Mouse (Mus musculus) small intestine, adult 2 months (tissue): ENCODE results near the gene Meox1. TPM values are rescaled to one million over a fixed set of nuclear protein-coding genes. Genes with fewer than 3 reads are reported as not detected.

Experiments used
- H3K27ac ChIP-seq: fragments of 200-500 bp; 2 replicates; pipeline ENCODE4 v1.5.1; 2012; ENCODE audit warnings: low read depth, low read length, control low read depth, inconsistent platforms; ENCODE audit not compliant: insufficient read depth
- H3K27me3 ChIP-seq: fragments of 200-500 bp; 2 replicates; pipeline ENCODE4 v1.6.1; 2012; ENCODE audit warnings: mild to moderate bottlenecking, moderate library complexity, low read length, inconsistent platforms; ENCODE audit not compliant: control insufficient read depth, insufficient read depth
- H3K36me3 ChIP-seq: fragments of 200-500 bp; 2 replicates; pipeline ENCODE4 v1.6.1; 2012; ENCODE audit warnings: mild to moderate bottlenecking, low read length, control low read depth, inconsistent platforms; ENCODE audit not compliant: control insufficient read depth, insufficient read depth
- H3K4me1 ChIP-seq: fragments of 200-500 bp; 2 replicates; pipeline ENCODE4 v1.6.1; 2012; ENCODE audit warnings: low read length, inconsistent platforms, mixed read lengths; ENCODE audit not compliant: control insufficient read depth, insufficient read depth, insufficient read length
- H3K4me3 ChIP-seq: fragments of 200-500 bp; 2 replicates; pipeline ENCODE4 v1.5.1; 2012; ENCODE audit warnings: low read depth, mild to moderate bottlenecking, control low read depth, inconsistent platforms, low read length, moderate library complexity
- CTCF ChIP-seq: fragments of 200-500 bp; IDR thresholded peaks from 2 replicates; pipeline ENCODE4 v1.5.1; 2012; ENCODE audit warnings: low read depth, mild to moderate bottlenecking, control low read depth, inconsistent platforms, low read length, moderate library complexity, mixed read lengths; ENCODE audit not compliant: insufficient replicate concordance, insufficient read length; ENCODE audit errors: extremely low read depth
- POLR2A ChIP-seq: fragments of 200-500 bp; IDR thresholded peaks from 2 replicates; pipeline ENCODE4 v1.6.1; 2012; ENCODE audit warnings: low read depth, mild to moderate bottlenecking, control low read depth, inconsistent platforms, low read length, moderate library complexity
- WGBS: fragments of 180-500 bp; shearing (Covaris S2); methylation state at CpG from one replicate; pipeline ENCODE4 v1.1.7; 2018; 5-methylcytosine and 5-hydroxymethylcytosine counted together
- polyA plus RNA-seq: library from polyadenylated mRNA; depleted of rRNA; stranded (reverse); fragments of >200 nt; gene quantifications from 2 replicates; pipeline ENCODE4 v1.2.3, GENCODE M21; 2012

Gene Meox1
- polyA plus RNA-seq, 1 experiment = 0.65 TPM

GRCm38 (mm10) chr11:101896546-101897361 lies 2.6 kb upstream of the Meox1 start:
- Histone ChIP-seq H3K4me3 (no peak overlapping the region), H3K27me3 (peaks cover 14% of the 10 kb centered on the region), H3K27ac (no peak overlapping the region), H3K4me1 (no peaks in the 10 kb centered on the region), H3K36me3 (no peaks in the 10 kb centered on the region)
- no peak for TF ChIP-seq CTCF
- 55% methylated on average over 13 of the region's 13 CpGs for WGBS

GRCm38 (mm10) chr11:101893560-101893959 lies 614 bp downstream of the Meox1 start:
- H3K27ac ChIP-seq = peak overlapping the region; percentile 14; the same call in 1 of the 2 replicates
- peaks cover 2% of the 10 kb centered on the region; the same call in 1 of the 2 replicates for H3K4me1 ChIP-seq
- H3K4me3 ChIP-seq = 0 out of 2 replicates have a peak overlapping the region, but pooled peaks have one; percentile 18
- TF ChIP-seq POLR2A = no peak
- peaks cover 20% of the 10 kb centered on the region for H3K27me3 ChIP-seq
- 51% methylated on average over 15 of the region's 15 CpGs for WGBS
- no peaks in the 10 kb centered on the region for H3K36me3 ChIP-seq

- Histone ChIP-seq H3K27me3 (peaks cover 20% of the 10 kb centered on the region), H3K4me3 (peak overlapping the region; percentile 16)
- 7% methylated on average over 11 of the region's 11 CpGs for WGBS
Observed at GRCm38 (mm10) chr11:101891451-101891850, 2.7 kb downstream of the Meox1 start.

GRCm38 (mm10) chr11:101889781-101890180 lies 4.4 kb downstream of the Meox1 start:
- WGBS = 12% methylated on average over 13 of the region's 13 CpGs
- H3K4me1 ChIP-seq = peaks cover 5% of the 10 kb centered on the region; the same call in 1 of the 2 replicates

More at GRCm38 (mm10) chr11:101891451-101891850, 2.7 kb downstream of the Meox1 start:
- Histone ChIP-seq H3K4me1 (peaks cover 3% of the 10 kb centered on the region; the same call in 1 of the 2 replicates), H3K27ac (no peak overlapping the region; the same call in 1 of the 2 replicates), H3K36me3 (no peaks in the 10 kb centered on the region)
- 0 out of 2 replicates have a peak, but pooled peaks have one; percentile 9 for TF ChIP-seq POLR2A
- no peak for TF ChIP-seq CTCF

GRCm38 (mm10) chr11:101888820-101889219 lies 5.4 kb downstream of the Meox1 start:
- peaks cover 5% of the 10 kb centered on the region; the same call in 1 of the 2 replicates for H3K4me1 ChIP-seq
- no peaks in the 10 kb centered on the region for H3K36me3 ChIP-seq
- H3K4me3 ChIP-seq = no peak overlapping the region
- no peak overlapping the region for H3K27ac ChIP-seq
- TF ChIP-seq CTCF = no peak
- no peak for TF ChIP-seq POLR2A
- 44% methylated on average over 6 of the region's 6 CpGs for WGBS
- peaks cover 15% of the 10 kb centered on the region for H3K27me3 ChIP-seq

More at GRCm38 (mm10) chr11:101889781-101890180, 4.4 kb downstream of the Meox1 start:
- H3K4me3 ChIP-seq = no peak overlapping the region
- no peak for TF ChIP-seq CTCF
- no peak for TF ChIP-seq POLR2A
- no peak overlapping the region for H3K27ac ChIP-seq
- peaks cover 20% of the 10 kb centered on the region for H3K27me3 ChIP-seq
- H3K36me3 ChIP-seq = no peaks in the 10 kb centered on the region

GRCm38 (mm10) chr11:101886436-101886835 lies 7.7 kb downstream of the Meox1 start:
- TF ChIP-seq CTCF (no peak), POLR2A (no peak)
- H3K36me3 ChIP-seq = no peaks in the 10 kb centered on the region
- WGBS = 82% methylated on average over 12 of the region's 12 CpGs
- H3K27me3 ChIP-seq = 0 out of 2 replicates have a peak, but pooled peaks cover 4% of the 10 kb centered on the region
- peaks cover 10% of the 10 kb centered on the region for H3K4me1 ChIP-seq
- H3K4me3 ChIP-seq = no peak overlapping the region
- peak overlapping the region; percentile 37; the same call in 1 of the 2 replicates for H3K27ac ChIP-seq

- peaks cover 13% of the 10 kb centered on the region for H3K4me1 ChIP-seq
- 0 out of 2 replicates have a peak, but pooled peaks cover 3% of the 10 kb centered on the region for H3K27me3 ChIP-seq
- 53% methylated on average over 6 of the region's 6 CpGs for WGBS
- no peak overlapping the region for H3K4me3 ChIP-seq
- peak overlapping the region; percentile 37; the same call in 1 of the 2 replicates for H3K27ac ChIP-seq
- TF ChIP-seq CTCF (no peak), POLR2A (no peak)
- no peaks in the 10 kb centered on the region for H3K36me3 ChIP-seq
Observed at GRCm38 (mm10) chr11:101885881-101886319, 8.3 kb downstream of the Meox1 start.
